Mouse (Mus musculus): ENCODE measurements around the gene Cfp.

Gene Cfp

GRCm38 (mm10) chrX:20931364-20931763 is at the start of gene Cfp:
TSS of gene Cfp (minus strand) at chrX:20931555.
- DNase-seq, result no peak

- DNase-seq, result no peak
Observed at GRCm38 (mm10) chrX:20980901-20981300, 49.5 kb upstream of the Cfp start.

- peak; percentile 88 for DNase-seq
Observed at GRCm38 (mm10) chrX:20961477-20962378, 30.4 kb upstream of the Cfp start, which contains the start of gene Uxt. TSS of gene Uxt (minus strand) at chrX:20962017.

GRCm38 (mm10) chrX:20950191-20950880 is 19.0 kb upstream of the Cfp start, which contains the start of gene Elk1:
TSS of gene Elk1 (minus strand) at chrX:20950608.
- peak; percentile 82 for DNase-seq

- peak; percentile 34 for DNase-seq
Observed at GRCm38 (mm10) chrX:20946055-20946454, 14.7 kb upstream of the Cfp start.

- no peak for DNase-seq
Observed at GRCm38 (mm10) chrX:20931963-20932362, 608 bp upstream of the Cfp start.

GRCm38 (mm10) chrX:20929859-20930258 is 1.5 kb downstream of the Cfp start:
- DNase-seq, result no peak

- no peak for DNase-seq
Observed at GRCm38 (mm10) chrX:20924976-20925375, 6.4 kb downstream of the Cfp start.

GRCm38 (mm10) chrX:20923506-20923905 is 7.8 kb downstream of the Cfp start:
- no peak for DNase-seq

- DNase-seq, result no peak
Observed at GRCm38 (mm10) chrX:20921366-20921765, 10.0 kb downstream of the Cfp start.

- DNase-seq, result peak; percentile 73
Observed at GRCm38 (mm10) chrX:20920844-20921364, 10.5 kb downstream of the Cfp start, which contains the start of gene Syn1. TSS of gene Syn1 (minus strand) at chrX:20921004.

GRCm38 (mm10) chrX:20920249-20920843 is 11.0 kb downstream of the Cfp start:
- DNase-seq, result no peak

- no peak for DNase-seq
Observed at GRCm38 (mm10) chrX:20915075-20915474, 16.3 kb downstream of the Cfp start.

- no peak for DNase-seq
Observed at GRCm38 (mm10) chrX:20913726-20914125, 17.6 kb downstream of the Cfp start.

GRCm38 (mm10) chrX:20910074-20910473 is 21.3 kb downstream of the Cfp start:
- no peak for DNase-seq
